In genomic region chr1:55866677-55867076, GRCm38 (mm10) we compare ENCODE assay signal across 23 mouse cellular contexts.
DNase-seq lines count a peak whose midpoint lies in the region; ATAC-seq lines count a peak whose summit lies in the region.
"Had no signal": no experiment of that assay in that cellular context is flagged by ENCODE, and none has a peak within 500 bp of the region (broad histone marks: within the 10 kb centered on the region; RNA-seq: fewer than 3 reads in every experiment).

No protein-coding gene starts in this region.

- no peak overlapping the region for H3K27ac ChIP-seq in heart, embryonic 10.5 days
- no peak overlapping the region for H3K27ac ChIP-seq in neural tube, embryonic 13.5 days (replicated peaks)
- H3K27ac ChIP-seq in neural tube, embryonic 15.5 days (replicated peaks), result no peak overlapping the region
- no peak overlapping the region for H3K27ac ChIP-seq in neural tube, embryonic 14.5 days (ENCODE audit: low read depth, low read length)

- ATAC-seq in neural tube, embryonic 13.5 days (ENCODE audit: low read depth), result peak; percentile 50; the same call in 1 of the 2 replicates
- ATAC-seq in neural tube, embryonic 15.5 days (ENCODE audit: low FRiP score), result no peak
- ATAC-seq in neural tube, embryonic 14.5 days (ENCODE audit: low read depth), result peak; percentile 58; the same call in 1 of the 2 replicates
- ATAC-seq: activated CD4-positive, CD25-positive, alpha-beta regulatory T cell, adult 4 months; CD4-positive, CD25-positive, alpha-beta regulatory T cell, adult 4 months; Patski had no signal

- H3K4me3 ChIP-seq in heart, embryonic 10.5 days, result no peak overlapping the region
- H3K4me3 ChIP-seq in neural tube, embryonic 13.5 days, result no peak overlapping the region
- H3K4me3 ChIP-seq in neural tube, embryonic 15.5 days (replicated peaks), result no peak overlapping the region
- no peak overlapping the region for H3K4me3 ChIP-seq in neural tube, embryonic 14.5 days (ENCODE audit: low read depth, low read length)

- DNase-seq in heart, embryonic 10.5 days (ENCODE audit: low spot score), result peak; percentile 17
- DNase-seq in heart, adult 18-20 months, result no peak
- no peak for DNase-seq in neural tube, embryonic 10.5 days (ENCODE audit: extremely low spot score, low spot score)
- DNase-seq in 3T3-L1 (ENCODE audit: low read depth, low spot score), result peak; percentile 10
- DNase-seq in adrenal gland, postnatal 25 days, result no peak
- DNase-seq: adrenal gland, adult 2 months; adrenal gland, adult 8-10 months; adrenal gland, postnatal 10 days; adrenal gland, postnatal 14 days; adrenal gland, postnatal 36 days; B cell, adult 2 months; cerebellum, adult 11 months; cerebellum, adult 11-12 months; cerebellum, adult 18-20 months; cerebellum, adult 2 months had no signal

- H3K4me2 ChIP-seq in neural tube, embryonic 13.5 days, result no peak overlapping the region
- H3K4me2 ChIP-seq in neural tube, embryonic 15.5 days, result no peak overlapping the region
- H3K4me2 ChIP-seq in neural tube, embryonic 14.5 days (ENCODE audit: low read depth, low read length), result no peak overlapping the region

- no peaks in the 10 kb centered on the region for H3K27me3 ChIP-seq in heart, embryonic 10.5 days (ENCODE audit: insufficient read depth, poor library complexity, severe bottlenecking)
- no peaks in the 10 kb centered on the region for H3K27me3 ChIP-seq in neural tube, embryonic 13.5 days
- no peaks in the 10 kb centered on the region for H3K27me3 ChIP-seq in neural tube, embryonic 15.5 days (replicated peaks)
- no peaks in the 10 kb centered on the region for H3K27me3 ChIP-seq in neural tube, embryonic 14.5 days (ENCODE audit: control insufficient read depth, insufficient read depth, low read length)
- H3K27me3 ChIP-seq: CH12.LX, Patski had no signal

- H3K9me3 ChIP-seq in heart, embryonic 10.5 days, result no peaks in the 10 kb centered on the region
- H3K9me3 ChIP-seq in neural tube, embryonic 13.5 days, result no peaks in the 10 kb centered on the region
- H3K9me3 ChIP-seq in neural tube, embryonic 15.5 days (replicated peaks), result no peaks in the 10 kb centered on the region
- no peaks in the 10 kb centered on the region for H3K9me3 ChIP-seq in neural tube, embryonic 14.5 days (ENCODE audit: control insufficient read depth, low read length)

- H3K4me1 ChIP-seq in heart, embryonic 10.5 days, result no peaks in the 10 kb centered on the region
- no peaks in the 10 kb centered on the region for H3K4me1 ChIP-seq in neural tube, embryonic 13.5 days (replicated peaks)
- H3K4me1 ChIP-seq in neural tube, embryonic 15.5 days, result no peaks in the 10 kb centered on the region
- H3K4me1 ChIP-seq in neural tube, embryonic 14.5 days (ENCODE audit: control insufficient read depth, insufficient read depth, low read length), result no peaks in the 10 kb centered on the region

- H3K9ac ChIP-seq in neural tube, embryonic 13.5 days, result no peak overlapping the region
- H3K9ac ChIP-seq in neural tube, embryonic 15.5 days (replicated peaks), result no peak overlapping the region
- no peak overlapping the region for H3K9ac ChIP-seq in neural tube, embryonic 14.5 days (replicated peaks; ENCODE audit: low read depth, low read length)

- no peaks in the 10 kb centered on the region for H3K36me3 ChIP-seq in heart, embryonic 10.5 days
- no peaks in the 10 kb centered on the region for H3K36me3 ChIP-seq in neural tube, embryonic 13.5 days
- H3K36me3 ChIP-seq in neural tube, embryonic 15.5 days, result no peaks in the 10 kb centered on the region
- H3K36me3 ChIP-seq in neural tube, embryonic 14.5 days (ENCODE audit: control insufficient read depth, insufficient read depth, low read length), result no peaks in the 10 kb centered on the region
- H3K36me3 ChIP-seq: G1E had no signal

Comparison
In these comparisons a context has a peak if more than half of its experiments do, and no peak if none do; other contexts are left out.
1. DNase-seq: peak in heart, embryonic 10.5 days (single experiment) and 3T3-L1 (single experiment); none in heart, adult 18-20 months (0 of 2), neural tube, embryonic 10.5 days (single experiment) and adrenal gland, postnatal 25 days (single experiment).